Mouse (Mus musculus) stomach, postnatal 0 days (tissue): ENCODE measurements at regions not wholly inside any gene's neighbourhood (a gene's known extent, or its start where the extent isn't known, plus 50 kb on each side); places are given as distances from the start of the nearest gene placed in this dataset.

Experiments
- ATAC-seq: fragments of 200-750 bp; cut with Nextera tagmentation; 2 replicates; pipeline ENCODE4 v1.8.0; 2017; ENCODE audit not compliant: low FRiP score, low TSS enrichment
- DNase-seq: peaks from one replicate; pipeline ENCODE4 v3.0.0-alpha.2; 2016; ENCODE audit warnings: low spot score
- H3K27ac ChIP-seq: fragments of 300-500 bp; sonication (generic); replicated peaks from 2 replicates; pipeline ENCODE4 v1.5.1; 2014; ENCODE audit warnings: mild to moderate bottlenecking, control low read depth
- H3K27me3 ChIP-seq: fragments of 300-500 bp; sonication (generic); 2 replicates; pipeline ENCODE4 v1.6.1; 2014; ENCODE audit warnings: low read length; ENCODE audit not compliant: control insufficient read depth, insufficient read depth
- H3K36me3 ChIP-seq: fragments of 300-500 bp; sonication (generic); 2 replicates; pipeline ENCODE4 v1.6.1; 2014; ENCODE audit warnings: low read length, mixed read lengths; ENCODE audit not compliant: control insufficient read depth, insufficient read depth
- H3K4me1 ChIP-seq: fragments of 300-500 bp; sonication (generic); replicated peaks from 2 replicates; pipeline ENCODE4 v1.6.1; 2014; ENCODE audit warnings: antibody characterized with exemption; ENCODE audit not compliant: control insufficient read depth, insufficient read depth
- H3K4me2 ChIP-seq: fragments of 300-500 bp; sonication (generic); replicated peaks from 2 replicates; pipeline ENCODE4 v1.6.1; 2014; ENCODE audit warnings: low read depth, mild to moderate bottlenecking, control low read depth, moderate library complexity
- H3K4me3 ChIP-seq: fragments of 300-500 bp; sonication (generic); 2 replicates; pipeline ENCODE4 v1.5.1; 2014; ENCODE audit warnings: low read depth, low read length, control low read depth
- H3K9ac ChIP-seq: fragments of 300-500 bp; sonication (generic); 2 replicates; pipeline ENCODE4 v1.6.1; 2014; ENCODE audit warnings: mild to moderate bottlenecking, low read length, control low read depth, mixed read lengths
- H3K9me3 ChIP-seq: fragments of 300-500 bp; sonication (generic); 2 replicates; pipeline ENCODE4 v1.6.1; 2016; ENCODE audit warnings: low read length; ENCODE audit not compliant: control insufficient read depth
- CTCF ChIP-seq: IDR thresholded peaks from 2 replicates; pipeline ENCODE4 v1.5.1; 2016; ENCODE audit warnings: antibody characterized with exemption, low read depth, mild to moderate bottlenecking, moderate library complexity
- EP300 ChIP-seq: optimal IDR thresholded peaks from 2 replicates; pipeline ENCODE3; 2016; ENCODE audit warnings: antibody characterized with exemption
- WGBS: fragments of 180-500 bp; shearing (Covaris S2); extraction: QIAGEN DNeasy Blood & Tissue Kit; methylation state at CpG from one replicate; pipeline ENCODE4 v1.1.7; 2014; 5-methylcytosine and 5-hydroxymethylcytosine counted together

DNA sequence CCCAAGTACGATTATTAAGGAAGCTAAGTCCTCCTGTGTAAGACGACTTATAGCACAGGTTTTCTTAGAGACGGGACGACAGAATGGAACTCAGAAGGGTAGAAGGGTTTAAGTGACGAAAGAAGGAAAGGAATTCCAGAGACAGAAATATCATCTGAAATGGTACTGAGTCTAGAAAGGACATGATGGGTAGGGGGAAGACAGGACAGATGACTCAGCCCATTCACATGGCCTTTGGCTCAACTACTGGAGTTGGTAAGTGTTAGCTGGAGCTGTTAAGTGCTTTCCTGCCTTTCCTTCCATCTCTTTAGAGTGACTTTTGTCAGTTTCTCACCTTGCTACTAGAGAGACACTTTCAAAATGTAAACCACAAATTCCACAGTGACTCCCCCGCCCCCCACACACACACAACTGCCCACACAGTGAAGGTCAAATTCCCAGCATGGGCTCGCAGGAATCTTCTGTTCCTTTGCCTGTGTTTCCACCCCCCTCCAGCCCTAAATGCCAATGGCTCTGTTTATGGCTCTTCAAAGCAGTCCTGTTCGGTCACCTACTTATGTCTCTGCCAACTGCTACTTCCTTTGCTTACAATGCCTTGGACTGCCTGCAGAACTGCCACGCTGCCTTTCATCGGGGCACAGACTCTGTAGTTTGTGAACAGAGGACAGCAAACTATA is 81.8 kb upstream of the Csl start:
- 72% methylated on average over 10 of the region's 10 CpGs for WGBS
- Histone ChIP-seq H3K9me3 (no peaks in the 10 kb centered on the region), H3K4me3 (no peak overlapping the region), H3K9ac (no peak overlapping the region), H3K27me3 (no peaks in the 10 kb centered on the region), H3K4me2 (no peak overlapping the region), H3K4me1 (no peaks in the 10 kb centered on the region), H3K27ac (no peak overlapping the region), H3K36me3 (no peaks in the 10 kb centered on the region)
- DNase-seq (no peak), ATAC-seq (no peak)
- no peak for TF ChIP-seq CTCF
- TF ChIP-seq EP300 = no peak

DNA sequence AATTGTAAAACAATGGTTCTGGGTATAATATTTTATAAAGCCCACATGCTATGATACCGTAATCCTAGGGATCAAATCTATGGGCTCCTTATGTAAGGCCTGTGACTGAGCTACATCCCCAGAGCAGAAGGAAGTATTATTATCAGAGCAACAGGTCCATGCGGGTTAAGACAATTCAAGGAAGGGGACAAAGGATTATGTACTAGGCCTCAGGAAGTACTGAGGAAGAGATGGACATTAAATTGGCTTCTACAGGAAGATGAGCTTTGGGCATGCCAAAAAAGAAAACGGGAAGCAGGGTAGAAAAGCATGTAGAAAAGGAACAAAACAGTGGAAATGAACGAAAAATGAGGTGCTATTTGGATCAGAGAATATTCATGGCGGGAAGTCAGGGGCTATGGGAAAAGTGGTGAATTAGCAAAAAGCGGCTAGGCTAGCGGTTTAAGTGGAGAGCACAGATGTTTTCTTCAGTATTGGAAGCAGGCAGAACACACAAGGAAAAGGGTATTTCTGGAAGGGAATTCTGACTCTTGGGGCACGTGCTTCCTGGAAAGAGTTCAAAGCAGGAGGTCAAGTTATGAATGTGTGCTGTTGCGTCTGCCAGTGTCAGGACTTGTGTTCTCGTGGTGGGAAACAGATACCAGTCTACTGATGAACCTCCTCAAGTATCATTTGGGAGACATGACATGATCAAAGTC is 80.9 kb upstream of the Csl start:
- WGBS = 76% methylated on average over 10 of the region's 10 CpGs
- no peak for DNase-seq
- ATAC-seq = no peak
- H3K27ac ChIP-seq = no peak overlapping the region
- no peak overlapping the region for H3K4me2 ChIP-seq
- H3K27me3 ChIP-seq = no peaks in the 10 kb centered on the region
- H3K4me3 ChIP-seq = no peak overlapping the region
- peak; percentile 36 for TF ChIP-seq EP300
- TF ChIP-seq CTCF = no peak
- H3K36me3 ChIP-seq = no peaks in the 10 kb centered on the region
- H3K9me3 ChIP-seq = no peaks in the 10 kb centered on the region
- no peaks in the 10 kb centered on the region for H3K4me1 ChIP-seq
- H3K9ac ChIP-seq = no peak overlapping the region

DNA sequence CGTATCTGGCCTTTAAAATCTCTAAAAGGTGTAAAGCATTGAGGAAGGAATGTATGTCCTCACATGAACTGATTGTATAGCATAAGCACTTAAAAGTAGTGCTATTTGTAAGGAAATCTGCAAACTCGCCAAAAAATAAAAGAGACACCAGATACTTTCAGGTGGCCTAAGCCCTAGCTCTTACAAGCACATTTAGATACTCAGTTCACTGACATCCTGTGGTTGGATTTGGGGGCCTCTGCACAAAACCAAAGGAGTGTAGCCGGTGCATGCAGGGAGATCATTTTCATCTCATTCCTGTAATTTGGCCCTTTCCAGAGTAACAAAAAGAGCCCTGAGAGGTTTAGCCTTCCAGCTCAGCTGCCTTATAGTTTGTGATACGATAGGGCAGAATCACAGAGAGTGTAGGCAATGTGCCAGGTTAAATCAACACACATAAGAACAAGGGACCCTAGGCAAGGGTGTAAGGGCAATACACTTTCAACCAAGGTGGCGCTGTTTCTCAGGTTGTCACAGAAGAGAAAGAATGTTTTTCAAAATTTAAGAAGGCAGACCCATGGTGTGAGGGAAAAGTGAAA is 77.5 kb upstream of the Csl start:
- Histone ChIP-seq H3K27ac (no peak overlapping the region), H3K9me3 (no peaks in the 10 kb centered on the region), H3K27me3 (no peaks in the 10 kb centered on the region), H3K4me1 (no peaks in the 10 kb centered on the region), H3K4me2 (no peak overlapping the region), H3K36me3 (no peaks in the 10 kb centered on the region), H3K4me3 (no peak overlapping the region), H3K9ac (no peak overlapping the region)
- 64% methylated on average over 5 of the region's 5 CpGs for WGBS
- DNase-seq (no peak), ATAC-seq (no peak)
- no peak for TF ChIP-seq EP300
- TF ChIP-seq CTCF = peak; percentile 44

DNA sequence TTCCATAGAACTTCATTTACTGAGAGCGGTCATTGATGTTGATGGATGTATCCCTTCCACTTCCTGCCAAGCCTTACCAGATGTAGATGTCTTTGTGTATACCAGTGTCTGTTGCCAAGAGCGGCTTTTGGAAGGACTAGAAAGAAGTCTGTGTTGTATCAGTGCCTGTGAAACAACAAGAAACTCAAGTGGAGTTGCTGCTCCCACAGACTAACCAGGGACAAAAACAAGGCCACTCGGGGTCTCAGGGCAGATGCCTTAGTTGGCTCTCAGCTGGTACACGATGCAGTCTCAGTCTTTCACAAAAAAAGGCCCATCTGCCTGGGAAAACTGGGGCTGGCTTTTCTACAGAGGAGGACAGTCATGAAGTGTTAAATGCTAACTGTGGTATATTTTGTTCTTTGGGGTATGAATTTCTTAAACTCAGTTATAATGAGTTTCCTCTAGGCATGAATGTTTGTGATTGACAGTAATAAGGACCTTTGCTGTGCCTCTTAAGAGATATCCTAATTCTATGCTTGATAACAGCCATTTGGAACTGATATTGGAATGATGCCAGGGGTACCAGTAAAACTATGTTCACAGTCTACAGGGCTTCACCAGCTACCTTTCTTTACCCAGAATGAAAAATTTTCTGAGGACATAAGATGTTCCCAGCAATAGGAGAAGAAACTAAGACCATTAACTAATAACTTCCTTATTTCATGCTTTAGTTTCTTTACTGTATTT is 75.6 kb upstream of the Csl start:
- Histone ChIP-seq H3K27ac (0 out of 2 replicates have a peak overlapping the region, but pooled peaks have one; percentile 24), H3K4me2 (no peak overlapping the region), H3K9ac (no peak overlapping the region), H3K27me3 (no peaks in the 10 kb centered on the region), H3K9me3 (no peaks in the 10 kb centered on the region), H3K36me3 (no peaks in the 10 kb centered on the region), H3K4me1 (no peaks in the 10 kb centered on the region), H3K4me3 (no peak overlapping the region)
- no peak for DNase-seq
- ATAC-seq = no peak
- TF ChIP-seq EP300 = no peak
- TF ChIP-seq CTCF = no peak
- WGBS = 40% methylated on average over 4 of the region's 4 CpGs

DNA sequence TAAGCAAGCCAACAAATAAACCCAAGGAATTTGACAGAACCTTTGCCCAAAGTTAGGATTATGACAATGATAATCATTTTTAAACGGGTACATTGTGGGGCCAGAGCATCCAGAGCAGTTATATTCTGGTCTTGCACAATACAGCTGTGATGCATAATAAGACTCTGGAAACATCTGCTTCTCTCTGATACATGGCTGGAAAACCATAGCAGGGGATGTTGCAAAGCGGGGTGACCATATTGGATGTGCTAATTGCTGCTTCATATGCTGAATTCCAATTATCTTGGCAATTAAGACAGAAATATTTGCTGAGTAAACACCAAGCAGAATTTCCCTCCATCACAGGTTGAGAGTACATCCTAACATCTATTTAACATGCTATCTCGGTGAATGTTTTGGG is 70.5 kb upstream of the Csl start:
- TF ChIP-seq CTCF = no peak
- TF ChIP-seq EP300 = no peak
- Histone ChIP-seq H3K9ac (no peak overlapping the region), H3K4me2 (no peak overlapping the region), H3K27ac (no peak overlapping the region), H3K4me3 (no peak overlapping the region), H3K9me3 (no peaks in the 10 kb centered on the region), H3K4me1 (no peaks in the 10 kb centered on the region), H3K36me3 (no peaks in the 10 kb centered on the region), H3K27me3 (no peaks in the 10 kb centered on the region)
- DNase-seq (no peak), ATAC-seq (no peak)
- 76% methylated on average over 3 of the region's 3 CpGs for WGBS
